Mouse (Mus musculus) lung, postnatal 25 days (tissue): Measurements from ENCODE around the gene Tbxa2r.

ENCODE experiments used
- DNase-seq: peaks from one replicate; pipeline ENCODE4 v3.0.0; 2022; ENCODE audit warnings: low spot score

The Tbxa2r gene

GRCm38 (mm10) chr10:81365672-81366476, 37.3 kb downstream of the Tbxa2r start, which contains the start of gene 4930404N11Rik:
TSS of gene 4930404N11Rik (minus strand) at chr10:81365816.
- no peak for DNase-seq

DNA sequence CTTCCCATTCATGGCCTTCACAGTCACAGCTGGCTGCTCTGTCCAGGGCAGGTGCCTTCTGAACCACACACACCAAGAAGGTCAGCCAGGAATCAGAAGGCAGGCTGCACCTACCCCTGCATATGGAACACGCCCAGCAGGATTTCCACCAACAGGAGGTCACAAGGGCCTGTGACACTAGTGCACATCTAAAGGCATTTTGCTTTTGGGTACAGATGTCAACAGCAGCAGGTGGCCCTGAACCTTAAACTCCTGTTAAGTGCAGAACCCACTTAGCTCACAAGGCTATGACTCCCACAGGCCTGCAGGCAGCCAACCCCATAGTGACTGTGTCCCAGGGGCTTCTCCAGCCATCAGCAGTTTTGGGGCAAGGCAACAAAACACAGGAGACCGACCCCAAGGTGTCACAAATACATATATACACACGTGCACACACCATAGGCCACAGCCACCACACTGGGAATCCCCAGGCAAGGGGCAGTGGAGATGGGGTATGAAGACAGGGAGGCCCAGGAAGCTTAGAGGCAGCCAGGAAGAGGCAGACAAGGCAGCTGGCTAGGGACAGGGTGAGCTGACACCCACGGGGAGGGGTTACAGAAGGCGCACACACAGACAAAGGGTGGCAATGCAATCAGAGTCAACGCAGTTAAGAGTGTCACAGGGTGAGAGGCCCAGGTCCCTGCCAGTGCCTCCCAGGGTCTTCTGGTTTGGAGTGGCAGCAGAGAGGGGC, 38.1 kb downstream of the Tbxa2r start:
- no peak for DNase-seq

DNA sequence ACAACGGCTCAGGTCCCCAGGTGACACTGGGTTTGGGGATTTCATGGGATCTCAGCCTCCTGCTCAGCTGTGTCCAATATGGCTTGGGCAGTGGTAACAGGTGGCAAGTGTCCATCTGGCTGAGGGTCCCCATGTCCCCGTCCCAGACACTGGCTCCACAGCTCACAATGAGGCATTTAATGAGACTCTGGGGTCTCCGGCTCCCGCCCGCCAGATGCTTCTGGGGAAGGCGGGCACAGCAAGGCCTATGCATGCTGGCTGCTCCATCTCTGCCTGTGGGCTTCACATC, 38.6 kb downstream of the Tbxa2r start:
- no peak for DNase-seq

GRCm38 (mm10) chr10:81375322-81375721, 46.8 kb downstream of the Tbxa2r start:
- no peak for DNase-seq

- DNase-seq: no peak
These were observed 48.2 kb downstream of the Tbxa2r start for GRCm38 (mm10) chr10:81376561-81377361.

GRCm38 (mm10) chr10:81377362-81377664, 48.8 kb downstream of the Tbxa2r start:
- DNase-seq: no peak

DNA sequence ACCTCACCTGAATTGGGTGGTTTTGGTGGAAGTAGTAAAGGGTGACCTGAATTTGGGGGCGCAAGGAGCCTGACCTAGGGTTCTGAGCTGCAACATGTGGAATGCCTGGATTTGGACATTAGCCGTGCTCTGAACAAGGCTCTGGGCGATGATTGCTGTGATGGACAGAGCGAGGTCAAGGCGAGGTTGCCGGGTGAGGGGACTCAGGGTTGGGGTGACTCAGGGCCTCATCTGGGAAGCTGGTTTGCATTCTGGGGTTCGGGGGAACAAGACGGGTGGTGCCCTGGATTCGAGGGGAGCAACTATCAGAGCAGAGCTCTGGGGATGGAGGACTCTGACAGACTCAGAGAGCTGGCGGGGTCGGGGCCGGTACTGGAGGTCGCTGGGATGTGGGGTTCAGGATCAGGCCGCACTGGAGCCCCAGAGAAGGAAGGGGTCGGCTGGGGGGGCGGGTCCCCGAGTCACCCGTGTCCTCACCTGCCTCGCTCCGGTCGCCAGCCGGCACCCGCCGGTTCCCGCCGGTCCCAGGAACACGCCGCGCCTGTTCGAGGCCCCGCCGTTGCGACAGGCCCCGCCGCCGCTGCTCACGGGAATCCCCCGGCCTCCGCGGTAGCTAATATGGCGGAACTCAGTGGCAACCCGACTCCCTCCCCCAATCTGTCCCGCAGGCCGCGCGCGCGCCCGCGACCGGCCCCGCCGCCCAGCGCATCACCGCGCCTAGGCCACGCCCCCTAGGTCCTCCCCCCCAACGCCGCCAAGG, 49.4 kb downstream of the Tbxa2r start, which contains the start of gene Fzr1:
Fzr1 (minus strand) TSS at position 724 of the 760 bp plus-strand sequence.
- no peak for DNase-seq

GRCm38 (mm10) chr10:81378553-81379182, 50.1 kb downstream of the Tbxa2r start:
- peak; percentile 100 for DNase-seq

- no peak for DNase-seq
These were observed 50.6 kb downstream of the Tbxa2r start for GRCm38 (mm10) chr10:81379183-81379553.

GRCm38 (mm10) chr10:81379809-81380378, 51.4 kb downstream of the Tbxa2r start:
- DNase-seq: no peak

GRCm38 (mm10) chr10:81382039-81382438, 53.5 kb downstream of the Tbxa2r start:
- peak; percentile 64 for DNase-seq

DNA sequence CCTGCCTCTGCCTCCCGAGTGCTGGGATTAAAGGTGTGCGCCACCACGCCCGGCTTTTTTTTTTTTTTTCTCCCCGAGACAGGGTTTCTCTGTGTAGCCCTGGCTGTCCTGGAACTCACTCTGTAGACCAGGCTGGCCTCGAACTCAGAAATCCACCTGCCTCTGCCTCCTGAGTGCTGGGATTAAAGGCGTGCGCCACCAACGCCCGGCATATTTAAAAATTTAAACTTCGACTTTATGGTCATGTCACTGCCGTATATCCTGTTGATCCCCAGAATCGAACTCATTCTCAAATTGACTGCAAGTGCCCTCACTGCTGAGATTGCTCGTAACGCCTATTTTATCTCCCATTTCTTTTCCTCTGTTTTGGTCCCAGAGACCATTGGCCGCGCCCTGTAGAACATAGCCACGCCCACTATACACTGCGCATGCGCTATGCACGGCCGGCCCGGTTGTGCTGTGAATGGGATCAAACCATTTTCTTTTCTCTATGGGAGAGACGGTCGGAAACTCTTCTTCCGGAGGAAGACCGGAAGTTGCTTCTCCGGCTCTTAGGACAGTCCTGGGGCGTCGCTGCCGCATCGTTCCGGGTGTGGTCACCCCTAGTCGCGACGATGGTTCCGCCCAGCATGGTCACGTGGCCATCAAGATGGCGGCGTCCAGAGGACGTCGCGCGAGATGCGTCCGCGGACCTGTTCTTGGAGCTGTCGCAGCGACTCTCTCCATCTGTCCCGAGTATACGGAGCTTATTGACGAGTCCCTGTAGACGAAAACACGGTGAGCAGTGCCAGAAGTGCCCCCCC, 55.5 kb downstream of the Tbxa2r start, which contains the start of the genes Dohh and Gm48551:
Dohh (plus strand) TSS at position 627 of the 803 bp plus-strand sequence.
Gm48551 (plus strand) TSS at position 665 of the 803 bp plus-strand sequence.
- peak; percentile 99 for DNase-seq

GRCm38 (mm10) chr10:81384605-81384982, 56.1 kb downstream of the Tbxa2r start:
- DNase-seq: no peak
